Mouse (Mus musculus) liver, embryonic 14.5 days (tissue): ENCODE results near the gene Tmem45a.

Experiments
- CTCF ChIP-seq: IDR thresholded peaks from 2 replicates; pipeline ENCODE4 v1.5.1; 2016; ENCODE audit warnings: antibody characterized with exemption, low read depth, control low read depth
- EP300 ChIP-seq: IDR thresholded peaks from 2 replicates; pipeline ENCODE4 v1.6.1; 2016; ENCODE audit warnings: antibody characterized with exemption, low read depth

- TF ChIP-seq CTCF (no peak), EP300 (no peak)
Observed at GRCm38 (mm10) chr16:56917230-56917629, 31.3 kb upstream of the Tmem45a start.
